Mouse (Mus musculus): Measurements from ENCODE around the gene Zbtb8os.

Zbtb8os gene

GRCm38 (mm10) chr4:129335216-129336074, at the start of gene Zbtb8os, which contains the start of gene Rbbp4:
Gene Zbtb8os, plus strand, starts transcription at chr4:129335695.
Gene Rbbp4, minus strand, starts transcription at chr4:129335370.
- peak; percentile 97 for DNase-seq (ENCODE audit: low spot score)

- no peak for DNase-seq (ENCODE audit: low spot score)
These were observed 49.4 kb upstream of the Zbtb8os start for GRCm38 (mm10) chr4:129286001-129286682.

GRCm38 (mm10) chr4:129286683-129287471, 48.6 kb upstream of the Zbtb8os start:
- DNase-seq (ENCODE audit: low spot score), result no peak

- no peak for DNase-seq (ENCODE audit: low spot score)
These were observed 48.0 kb upstream of the Zbtb8os start, which contains the start of gene Sync for GRCm38 (mm10) chr4:129287472-129287981. Gene Sync, plus strand, starts transcription at chr4:129287617.

- peak; percentile 65 for DNase-seq (ENCODE audit: low spot score)
These were observed 47.4 kb upstream of the Zbtb8os start for GRCm38 (mm10) chr4:129288067-129288466.

GRCm38 (mm10) chr4:129289671-129290070, 45.8 kb upstream of the Zbtb8os start:
- DNase-seq (ENCODE audit: low spot score), result no peak

- DNase-seq (ENCODE audit: low spot score), result no peak
These were observed 42.7 kb upstream of the Zbtb8os start for GRCm38 (mm10) chr4:129292831-129293230.

GRCm38 (mm10) chr4:129293702-129294101, 41.8 kb upstream of the Zbtb8os start:
- DNase-seq (ENCODE audit: low spot score), result no peak

- no peak for DNase-seq (ENCODE audit: low spot score)
These were observed 40.3 kb upstream of the Zbtb8os start for GRCm38 (mm10) chr4:129295188-129295587.

GRCm38 (mm10) chr4:129296066-129296465, 39.4 kb upstream of the Zbtb8os start:
- no peak for DNase-seq (ENCODE audit: low spot score)

GRCm38 (mm10) chr4:129297724-129298123, 37.8 kb upstream of the Zbtb8os start:
- no peak for DNase-seq (ENCODE audit: low spot score)

- DNase-seq (ENCODE audit: low spot score), result no peak
These were observed 36.4 kb upstream of the Zbtb8os start for GRCm38 (mm10) chr4:129299121-129299520.

GRCm38 (mm10) chr4:129303401-129303800, 32.1 kb upstream of the Zbtb8os start:
- DNase-seq (ENCODE audit: low spot score), result peak; percentile 84

GRCm38 (mm10) chr4:129303816-129304215, 31.7 kb upstream of the Zbtb8os start:
- DNase-seq (ENCODE audit: low spot score), result peak; percentile 56

GRCm38 (mm10) chr4:129304306-129304705, 31.2 kb upstream of the Zbtb8os start:
- no peak for DNase-seq (ENCODE audit: low spot score)

- no peak for DNase-seq (ENCODE audit: low spot score)
These were observed 27.6 kb upstream of the Zbtb8os start for GRCm38 (mm10) chr4:129307936-129308335.

GRCm38 (mm10) chr4:129313886-129314285, 21.6 kb upstream of the Zbtb8os start:
- no peak for DNase-seq (ENCODE audit: low spot score)

GRCm38 (mm10) chr4:129320876-129321275, 14.6 kb upstream of the Zbtb8os start:
- no peak for DNase-seq (ENCODE audit: low spot score)

- no peak for DNase-seq (ENCODE audit: low spot score)
These were observed 13.5 kb upstream of the Zbtb8os start for GRCm38 (mm10) chr4:129322042-129322441.

- no peak for DNase-seq (ENCODE audit: low spot score)
These were observed 12.0 kb upstream of the Zbtb8os start for GRCm38 (mm10) chr4:129323491-129323890.

- no peak for DNase-seq (ENCODE audit: low spot score)
These were observed 10.7 kb upstream of the Zbtb8os start for GRCm38 (mm10) chr4:129324756-129325155.

- no peak for DNase-seq (ENCODE audit: low spot score)
These were observed 9.3 kb upstream of the Zbtb8os start for GRCm38 (mm10) chr4:129326191-129326590.
